In the genomic region with DNA sequence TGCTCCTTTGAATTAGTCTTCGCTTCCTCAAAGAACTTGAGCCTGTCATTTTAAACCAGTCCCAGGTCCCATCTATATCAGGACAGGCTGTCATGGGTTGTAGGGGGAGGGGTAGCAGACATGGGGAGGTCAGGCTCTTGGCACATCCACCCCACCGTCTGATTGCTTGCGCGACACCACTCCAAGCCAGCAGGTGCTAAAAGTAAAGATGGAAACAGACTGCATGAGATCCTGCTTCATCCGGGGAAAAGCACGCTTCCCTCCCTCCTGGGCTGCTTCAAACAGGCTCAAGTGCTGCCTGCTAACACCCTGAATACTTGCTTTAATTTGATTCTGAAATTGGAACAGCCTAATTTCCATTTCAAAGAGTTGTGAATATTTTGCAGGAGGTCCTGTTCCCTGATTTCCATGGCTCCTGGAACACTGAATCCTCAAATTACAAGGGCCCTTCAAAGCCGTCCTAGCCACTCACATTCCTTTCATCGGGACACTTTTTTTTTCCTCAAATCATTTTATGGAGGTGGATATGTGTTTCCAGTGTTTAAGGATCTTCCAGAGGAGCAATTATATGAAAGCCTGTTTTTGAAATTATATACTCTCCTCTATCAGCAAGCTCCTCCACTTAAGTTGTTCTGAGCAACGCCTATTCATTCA, we compare ENCODE assay signal across 12 mouse cellular contexts. TPM values are rescaled to one million over a fixed set of nuclear protein-coding genes. Genes with fewer than 3 reads are reported as not detected.
A peak's percentile ranks its signal among the peaks of the same experiment; 100 is the strongest.
DNase-seq lines count a peak whose midpoint lies in the region; ATAC-seq lines count a peak whose summit lies in the region.
"Had no signal": no experiment of that assay in that cellular context is flagged by ENCODE, and none has a peak within 500 bp of the region (broad histone marks: within the 10 kb centered on the region; RNA-seq: fewer than 3 reads in every experiment).

Mettl11b (minus strand) TSS at position 127 of the 654 bp plus-strand sequence.

- H3K4me2 ChIP-seq in forebrain, embryonic 16.5 days (ENCODE audit: low read length) = peak within 1 kb of the TSS; percentile 57
- peak within 1 kb of the TSS; percentile 42 for H3K4me2 ChIP-seq in midbrain, embryonic 15.5 days

- H3K4me1 ChIP-seq in forebrain, embryonic 16.5 days (replicated peaks; ENCODE audit: control insufficient read depth, insufficient read depth, low read length) = peaks cover 9% of the 10 kb centered on the region
- peaks cover 7% of the 10 kb centered on the region for H3K4me1 ChIP-seq in midbrain, embryonic 15.5 days
- H3K4me1 ChIP-seq: megakaryocyte, embryonic 14.5 days had no signal

- no peaks in the 10 kb centered on the region for H3K9me3 ChIP-seq in forebrain, embryonic 16.5 days (ENCODE audit: control insufficient read depth, low read length)
- no peaks in the 10 kb centered on the region for H3K9me3 ChIP-seq in midbrain, embryonic 15.5 days

- H3K27me3 ChIP-seq in forebrain, embryonic 16.5 days (replicated peaks; ENCODE audit: control insufficient read depth, insufficient read depth, low read length) = no peaks in the 10 kb centered on the region
- no peaks in the 10 kb centered on the region for H3K27me3 ChIP-seq in midbrain, embryonic 15.5 days (replicated peaks)
- H3K27me3 ChIP-seq: CH12.LX; megakaryocyte, embryonic 14.5 days had no signal

- WGBS in forebrain, embryonic 16.5 days = 6% methylated on average over 9 of the region's 9 CpGs
- 18% methylated on average over 9 of the region's 9 CpGs for WGBS in midbrain, embryonic 15.5 days

- H3K27ac ChIP-seq in forebrain, embryonic 16.5 days (ENCODE audit: low read length) = peak within 1 kb of the TSS; percentile 47; the same call in 1 of the 2 replicates
- 0 out of 2 replicates have a peak within 1 kb of the TSS, but pooled peaks have one; percentile 16 for H3K27ac ChIP-seq in midbrain, embryonic 15.5 days

- no peaks in the 10 kb centered on the region for H3K36me3 ChIP-seq in forebrain, embryonic 16.5 days (ENCODE audit: control insufficient read depth, insufficient read depth)
- no peaks in the 10 kb centered on the region for H3K36me3 ChIP-seq in midbrain, embryonic 15.5 days (replicated peaks)

- peak within 1 kb of the TSS; percentile 17; the same call in 1 of the 2 replicates for H3K9ac ChIP-seq in forebrain, embryonic 16.5 days (replicated peaks; ENCODE audit: low read depth, low read length)
- H3K9ac ChIP-seq in midbrain, embryonic 15.5 days = no peak within 1 kb of the TSS

- intact Hi-C loops in heart, postnatal 10 days (cut with DNase I) = no loop called here

- peak within 1 kb of the TSS; percentile 26 for H3K4me3 ChIP-seq in forebrain, embryonic 16.5 days (replicated peaks; ENCODE audit: low read length)
- peak within 1 kb of the TSS; percentile 16 for H3K4me3 ChIP-seq in midbrain, embryonic 15.5 days
- H3K4me3 ChIP-seq: megakaryocyte, embryonic 14.5 days had no signal

- DNase-seq in layer of hippocampus, postnatal 10 days (ENCODE audit: low spot score in 2 of 2) = peak; percentile 6 to 16
- no peak for DNase-seq in layer of hippocampus, adult 11-12 months (ENCODE audit: low spot score)
- DNase-seq in heart, postnatal 10 days = peak; percentile 23 to 25
- DNase-seq in kidney, postnatal 36 days = no peak
- DNase-seq in thymus, postnatal 14 days = no peak
- DNase-seq in c-Kit-positive CD71-positive TER-119-positive erythroid progenitor cells, embryonic 14.5 days (ENCODE audit: low spot score) = no peak
- DNase-seq: thymus, postnatal 36 days had no signal

- peak; percentile 96 for ATAC-seq in forebrain, embryonic 16.5 days
- ATAC-seq in midbrain, embryonic 15.5 days (replicated peaks) = peak; percentile 93

RNA-seq across cellular contexts. Expression of gene Mettl11b, which starts in this region (rescaled TPM):
- 1 to 10 TPM; 1.2 TPM for total RNA-seq in layer of hippocampus, postnatal 10 days (2021)
- 0.91 and 0.98 TPM in 2 replicates for polyA plus RNA-seq in forebrain, embryonic 16.5 days (2015; fragmentation: Nextera tagmentation; extraction: Ambion mirVana)
- under 1 TPM; 0.37 to 0.48 TPM for total RNA-seq in heart, postnatal 10 days (2021)
- 0.92 and 1.0 TPM in 2 replicates for polyA plus RNA-seq in midbrain, embryonic 15.5 days (2015; fragmentation: Nextera tagmentation; extraction: Ambion mirVana)
- total RNA-seq: CH12.LX had no signal
- polyA plus RNA-seq: intestine, embryonic 14.5 days had no signal

Comparison
In these comparisons a context has a peak if more than half of its experiments do, and no peak if none do; other contexts are left out.
1. DNase-seq: peak in layer of hippocampus, postnatal 10 days (2 of 2); none in layer of hippocampus, adult 11-12 months (single experiment), kidney, postnatal 36 days (0 of 2), thymus, postnatal 14 days (single experiment) and c-Kit-positive CD71-positive TER-119-positive erythroid progenitor cells, embryonic 14.5 days (single experiment).
2. Peak in ATAC-seq, H3K4me3 ChIP-seq, H3K27ac ChIP-seq, H3K9ac ChIP-seq and H3K4me2 ChIP-seq in forebrain, embryonic 16.5 days; RNA of the gene not detected or under 1 TPM.
3. Peak in DNase-seq in heart, postnatal 10 days; RNA of the gene not detected or under 1 TPM.